Mouse (Mus musculus): ENCODE data around the gene Fam131c. TPM values are rescaled to one million over a fixed set of nuclear protein-coding genes. Genes with fewer than 3 reads are reported as not detected.

The Fam131c gene
- polyA plus RNA-seq, 1 experiment from 2014 or later = 3.1 TPM

DNA sequence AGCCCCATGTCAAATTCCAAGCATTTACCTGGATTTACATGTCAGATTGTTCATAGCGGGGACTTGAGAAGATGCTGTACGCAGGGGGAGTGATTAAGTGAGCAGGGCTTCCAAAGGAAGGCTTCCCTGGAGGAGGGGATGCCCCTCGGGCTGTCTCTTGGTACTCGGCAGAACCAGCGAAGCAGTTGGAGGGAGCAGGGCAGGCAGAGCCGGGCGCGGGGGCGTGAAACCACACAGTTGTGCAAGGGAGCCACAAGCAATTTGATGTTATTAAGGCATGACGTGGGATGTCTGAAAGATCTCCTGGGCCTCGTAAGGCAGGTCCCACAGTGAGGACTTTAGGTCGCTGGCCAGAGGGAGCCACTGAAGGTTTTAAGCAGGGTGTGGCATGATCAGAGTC, 38.1 kb upstream of the Fam131c start:
- no peak for DNase-seq (ENCODE audit: low spot score)
- WGBS = 38% methylated on average over 12 of the region's 12 CpGs
- H3K4me1 ChIP-seq (replicated peaks; ENCODE audit: insufficient read depth, low read length) = peaks cover 5% of the 10 kb centered on the region; the same call in 1 of the 2 replicates
- H3K4me3 ChIP-seq (replicated peaks; ENCODE audit: low read depth, low read length) = no peak overlapping the region
- no peak for TF ChIP-seq CTCF (IDR thresholded peaks at IDR 0.05; ENCODE audit: low read depth)
- no peak overlapping the region for H3K27ac ChIP-seq
- H3K36me3 ChIP-seq (ENCODE audit: insufficient read depth, low read length) = peaks cover 4% of the 10 kb centered on the region; the same call in 1 of the 2 replicates
- H3K9me3 ChIP-seq (replicated peaks; ENCODE audit: low read length) = no peaks in the 10 kb centered on the region
- no peak overlapping the region for H3K4me2 ChIP-seq (ENCODE audit: low read length)
- no peaks in the 10 kb centered on the region for H3K27me3 ChIP-seq (ENCODE audit: insufficient read depth, low read length)
- no peak for ATAC-seq (replicated peaks; ENCODE audit: low FRiP score, low read depth)
- no peak overlapping the region for H3K9ac ChIP-seq (ENCODE audit: low read depth, low read length)

DNA sequence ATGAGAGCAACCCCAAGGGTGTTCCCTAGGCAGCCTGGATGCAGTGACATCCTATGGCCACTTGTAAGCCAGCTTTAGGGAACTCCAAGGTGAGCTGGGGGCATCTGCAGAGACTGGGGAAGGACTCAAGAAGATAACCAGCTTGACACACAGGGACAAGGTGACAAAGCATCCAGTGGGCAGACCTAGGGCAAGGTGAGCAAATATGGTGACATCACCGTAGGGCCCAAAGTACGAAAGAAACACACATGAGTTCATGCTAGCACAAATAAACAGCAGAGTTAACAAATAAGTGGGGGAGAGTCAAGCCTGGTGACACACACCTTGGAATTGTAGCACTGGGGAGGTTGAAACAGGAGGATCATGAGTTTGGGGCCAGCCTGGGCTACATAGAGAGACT, 36.6 kb upstream of the Fam131c start:
- no peak for TF ChIP-seq CTCF (IDR thresholded peaks at IDR 0.05; ENCODE audit: low read depth)
- Histone ChIP-seq H3K4me3 (replicated peaks; ENCODE audit: low read depth, low read length) (no peak overlapping the region), H3K27me3 (ENCODE audit: insufficient read depth, low read length) (no peaks in the 10 kb centered on the region), H3K9ac (ENCODE audit: low read depth, low read length) (no peak overlapping the region), H3K27ac (no peak overlapping the region), H3K36me3 (ENCODE audit: insufficient read depth, low read length) (0 out of 2 replicates have a peak, but pooled peaks cover 4% of the 10 kb centered on the region), H3K4me1 (replicated peaks; ENCODE audit: insufficient read depth, low read length) (peaks cover 9% of the 10 kb centered on the region; the same call in 1 of the 2 replicates), H3K4me2 (ENCODE audit: low read length) (no peak overlapping the region), H3K9me3 (replicated peaks; ENCODE audit: low read length) (no peaks in the 10 kb centered on the region)
- no peak for ATAC-seq (replicated peaks; ENCODE audit: low FRiP score, low read depth)
- DNase-seq (ENCODE audit: low spot score) = no peak
- 92% methylated on average over 2 of the region's 2 CpGs for WGBS

DNA sequence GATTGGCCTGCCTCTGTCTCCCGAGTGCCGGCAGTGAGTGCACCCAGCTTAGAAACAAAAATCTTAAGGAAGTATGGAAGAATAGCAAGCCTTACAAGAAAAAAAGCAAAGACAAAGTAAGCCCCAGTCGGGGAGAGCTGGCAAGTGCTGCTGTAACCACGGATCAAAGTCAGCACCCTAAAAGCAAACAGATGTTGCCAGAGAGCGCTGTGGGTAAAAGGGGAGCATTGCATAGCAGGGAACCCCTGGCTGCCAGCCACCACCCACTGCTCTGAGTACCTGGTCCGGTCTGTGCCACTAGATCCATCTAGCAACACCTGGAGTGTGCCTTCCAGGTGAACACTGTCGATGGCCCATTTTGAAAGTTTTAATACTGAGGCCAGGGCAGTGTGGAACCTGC, 35.8 kb upstream of the Fam131c start:
- Histone ChIP-seq H3K4me1 (replicated peaks; ENCODE audit: insufficient read depth, low read length) (peaks cover 9% of the 10 kb centered on the region; the same call in 1 of the 2 replicates), H3K9me3 (replicated peaks; ENCODE audit: low read length) (no peaks in the 10 kb centered on the region), H3K27me3 (ENCODE audit: insufficient read depth, low read length) (no peaks in the 10 kb centered on the region), H3K36me3 (ENCODE audit: insufficient read depth, low read length) (0 out of 2 replicates have a peak, but pooled peaks cover 4% of the 10 kb centered on the region), H3K27ac (no peak overlapping the region), H3K4me2 (ENCODE audit: low read length) (no peak overlapping the region), H3K9ac (ENCODE audit: low read depth, low read length) (no peak overlapping the region), H3K4me3 (replicated peaks; ENCODE audit: low read depth, low read length) (no peak overlapping the region)
- no peak for DNase-seq (ENCODE audit: low spot score)
- ATAC-seq (replicated peaks; ENCODE audit: low FRiP score, low read depth) = no peak
- WGBS = 78% methylated on average over 7 of the region's 7 CpGs
- no peak for TF ChIP-seq CTCF (IDR thresholded peaks at IDR 0.05; ENCODE audit: low read depth)

DNA sequence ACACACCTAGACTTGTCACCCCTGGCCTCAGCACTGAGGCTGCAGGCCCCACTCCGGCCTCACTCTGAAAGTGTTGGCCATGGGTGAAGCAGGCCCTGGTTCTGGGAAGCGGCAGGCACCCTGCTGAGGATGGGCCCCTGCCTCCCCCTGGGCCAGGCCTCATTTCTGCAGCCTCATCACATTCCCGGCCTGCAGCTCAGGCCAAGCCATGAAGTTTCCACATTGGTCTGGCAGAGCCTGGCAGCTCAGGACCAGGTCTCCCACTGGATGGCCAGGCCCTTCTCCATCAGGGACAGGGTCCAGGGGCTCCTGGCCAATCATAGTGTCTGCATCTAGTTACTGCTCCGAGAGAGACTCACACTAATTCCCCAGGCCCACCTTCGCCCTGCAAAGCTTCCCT, 33.3 kb upstream of the Fam131c start:
- no peak overlapping the region for H3K4me3 ChIP-seq (replicated peaks; ENCODE audit: low read depth, low read length)
- DNase-seq (ENCODE audit: low spot score) (no peak), ATAC-seq (replicated peaks; ENCODE audit: low FRiP score, low read depth) (0 out of 2 replicates have a peak, but pooled peaks have one; percentile 12)
- H3K27ac ChIP-seq = peak overlapping the region; percentile 13; the same call in 1 of the 2 replicates
- H3K36me3 ChIP-seq (ENCODE audit: insufficient read depth, low read length) = no peaks in the 10 kb centered on the region
- H3K4me1 ChIP-seq (replicated peaks; ENCODE audit: insufficient read depth, low read length) = peaks cover 23% of the 10 kb centered on the region; the same call in 1 of the 2 replicates
- H3K4me2 ChIP-seq (ENCODE audit: low read length) = no peak overlapping the region
- no peak overlapping the region for H3K9ac ChIP-seq (ENCODE audit: low read depth, low read length)
- WGBS = 69% methylated on average over 5 of the region's 5 CpGs
- TF ChIP-seq CTCF (IDR thresholded peaks at IDR 0.05; ENCODE audit: low read depth) = no peak
- no peaks in the 10 kb centered on the region for H3K9me3 ChIP-seq (replicated peaks; ENCODE audit: low read length)
- no peaks in the 10 kb centered on the region for H3K27me3 ChIP-seq (ENCODE audit: insufficient read depth, low read length)

DNA sequence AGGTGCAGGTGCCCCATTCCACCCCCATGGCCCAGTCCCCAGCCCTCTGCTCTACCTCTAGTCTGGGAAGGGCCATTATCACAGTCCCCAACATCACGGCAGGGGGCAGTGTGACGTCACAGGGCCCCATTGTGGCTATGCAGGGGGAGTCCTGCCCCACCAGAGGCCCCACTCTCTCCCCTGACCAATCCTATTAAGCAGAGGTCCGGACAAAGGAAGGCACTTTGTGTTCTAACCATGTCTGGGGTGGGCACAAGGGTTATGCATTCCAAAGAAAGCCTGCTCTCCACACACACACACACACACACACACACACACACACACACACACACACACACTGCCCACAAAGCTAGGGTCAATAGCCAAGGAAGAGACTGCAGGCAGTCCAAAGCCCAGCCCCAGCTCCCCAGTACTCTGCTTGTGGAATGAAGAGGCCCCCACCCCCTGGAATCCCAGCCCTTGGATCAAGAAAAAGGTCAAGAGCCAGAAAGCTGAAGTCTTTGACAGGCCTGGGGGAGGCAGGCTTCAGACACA, 32.7 kb upstream of the Fam131c start:
- Histone ChIP-seq H3K4me2 (ENCODE audit: low read length) (no peak overlapping the region), H3K4me3 (replicated peaks; ENCODE audit: low read depth, low read length) (no peak overlapping the region), H3K27me3 (ENCODE audit: insufficient read depth, low read length) (no peaks in the 10 kb centered on the region), H3K36me3 (ENCODE audit: insufficient read depth, low read length) (no peaks in the 10 kb centered on the region), H3K27ac (no peak overlapping the region), H3K9me3 (replicated peaks; ENCODE audit: low read length) (no peaks in the 10 kb centered on the region), H3K9ac (ENCODE audit: low read depth, low read length) (no peak overlapping the region), H3K4me1 (replicated peaks; ENCODE audit: insufficient read depth, low read length) (peaks cover 23% of the 10 kb centered on the region; the same call in 1 of the 2 replicates)
- 33% methylated on average over 3 of the region's 3 CpGs for WGBS
- ATAC-seq (replicated peaks; ENCODE audit: low FRiP score, low read depth) = 0 out of 2 replicates have a peak, but pooled peaks have one; percentile 27
- TF ChIP-seq CTCF (IDR thresholded peaks at IDR 0.05; ENCODE audit: low read depth) = no peak
- peak; percentile 42 for DNase-seq (ENCODE audit: low spot score)

DNA sequence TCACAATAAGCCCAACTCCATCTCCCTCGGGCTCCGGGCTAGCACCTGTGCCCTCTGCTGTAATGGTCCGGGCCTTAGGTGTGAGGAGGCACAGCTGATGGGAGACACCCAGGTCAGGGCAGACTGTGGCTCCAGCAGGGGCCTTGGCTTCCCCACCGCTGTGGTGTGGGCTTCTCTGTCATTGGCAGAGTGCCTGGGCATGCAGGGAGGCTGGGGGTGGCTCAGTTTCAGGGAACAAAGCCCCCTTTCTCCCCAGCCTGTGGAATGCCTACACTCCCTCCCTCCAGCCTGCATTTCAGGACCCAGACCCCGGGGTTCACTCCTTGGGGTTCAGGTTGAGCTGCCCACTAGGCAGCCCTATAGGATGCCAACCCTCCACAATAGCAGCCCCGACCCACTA, 31.8 kb upstream of the Fam131c start:
- DNase-seq (ENCODE audit: low spot score) = no peak
- Histone ChIP-seq H3K27ac (no peak overlapping the region), H3K4me1 (replicated peaks; ENCODE audit: insufficient read depth, low read length) (peaks cover 23% of the 10 kb centered on the region; the same call in 1 of the 2 replicates), H3K9ac (ENCODE audit: low read depth, low read length) (no peak overlapping the region), H3K4me3 (replicated peaks; ENCODE audit: low read depth, low read length) (no peak overlapping the region), H3K9me3 (replicated peaks; ENCODE audit: low read length) (no peaks in the 10 kb centered on the region), H3K36me3 (ENCODE audit: insufficient read depth, low read length) (no peaks in the 10 kb centered on the region), H3K4me2 (ENCODE audit: low read length) (no peak overlapping the region), H3K27me3 (ENCODE audit: insufficient read depth, low read length) (no peaks in the 10 kb centered on the region)
- WGBS = 71% methylated on average over 6 of the region's 6 CpGs
- no peak for TF ChIP-seq CTCF (IDR thresholded peaks at IDR 0.05; ENCODE audit: low read depth)
- ATAC-seq (replicated peaks; ENCODE audit: low FRiP score, low read depth) = no peak
